Mouse (Mus musculus) adrenal gland, postnatal 4 days (tissue): ENCODE data around the gene Grm1. TPM values are rescaled to one million over a fixed set of nuclear protein-coding genes. Genes with fewer than 3 reads are reported as not detected.

Source experiments
- DNase-seq, 2 experiments: peaks; one replicate each; pipeline ENCODE4 v3.0.0; 2021 to 2022; ENCODE audit warnings: low spot score in 2 of 2, mixed read lengths in 2 of 2
- total RNA-seq, 2 experiments: library from RNA; stranded (reverse); gene quantifications; 2 replicates each; pipeline ENCODE4 v1.2.3; 2021

Grm1 gene
- total RNA-seq, 2 experiments from 2014 or later, result 0.42 TPM; not detected in 1

DNA sequence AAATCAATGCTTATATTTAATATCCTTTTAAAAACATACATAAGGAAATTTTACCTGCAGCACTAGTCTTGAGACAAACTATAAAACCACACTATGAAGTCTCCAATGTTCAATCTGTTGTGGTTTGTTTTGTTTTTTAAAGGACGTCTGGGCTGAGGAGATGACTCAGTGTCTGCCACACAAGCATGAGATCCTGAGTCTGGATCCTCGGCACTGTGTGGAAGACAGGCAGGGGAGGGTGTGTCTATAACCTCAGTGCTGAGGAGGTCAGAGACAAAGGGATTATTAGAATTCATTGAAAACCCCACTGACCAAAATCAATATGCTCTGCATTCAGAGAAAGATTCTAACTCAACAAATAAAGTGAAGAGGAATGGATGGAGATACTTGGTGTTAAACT is 110.8 kb downstream of the Grm1 start:
- DNase-seq, result no peak

DNA sequence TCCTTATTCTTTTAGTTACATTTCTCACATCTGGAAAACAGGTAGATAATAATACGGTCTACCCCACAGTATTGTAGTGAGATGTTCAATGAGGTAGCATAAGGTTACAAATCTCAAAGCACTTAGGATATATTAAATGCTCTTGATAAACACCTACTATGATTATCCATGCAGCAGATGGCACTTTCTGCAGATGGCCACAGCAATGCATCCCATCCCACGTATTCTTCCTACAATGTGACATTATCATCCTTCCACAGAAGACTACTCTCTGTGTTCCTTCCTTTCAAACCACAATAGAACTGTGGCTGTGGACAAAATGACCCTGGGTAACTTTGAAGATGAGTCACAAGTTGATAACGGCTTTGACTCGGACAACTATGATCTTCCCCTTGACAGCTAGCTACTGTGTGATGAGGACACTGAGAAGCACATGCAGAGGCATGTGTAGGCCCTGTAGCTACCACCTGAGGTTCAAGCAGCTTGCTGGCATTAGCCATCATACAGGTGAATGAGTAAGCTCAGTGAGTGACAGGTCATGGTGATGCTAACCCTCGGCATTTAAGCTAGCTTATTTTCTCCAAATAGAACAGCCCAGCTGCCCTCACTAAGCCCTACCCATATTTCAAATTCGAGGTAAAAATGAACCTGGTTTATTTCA is 117.5 kb downstream of the Grm1 start:
- no peak for DNase-seq

DNA sequence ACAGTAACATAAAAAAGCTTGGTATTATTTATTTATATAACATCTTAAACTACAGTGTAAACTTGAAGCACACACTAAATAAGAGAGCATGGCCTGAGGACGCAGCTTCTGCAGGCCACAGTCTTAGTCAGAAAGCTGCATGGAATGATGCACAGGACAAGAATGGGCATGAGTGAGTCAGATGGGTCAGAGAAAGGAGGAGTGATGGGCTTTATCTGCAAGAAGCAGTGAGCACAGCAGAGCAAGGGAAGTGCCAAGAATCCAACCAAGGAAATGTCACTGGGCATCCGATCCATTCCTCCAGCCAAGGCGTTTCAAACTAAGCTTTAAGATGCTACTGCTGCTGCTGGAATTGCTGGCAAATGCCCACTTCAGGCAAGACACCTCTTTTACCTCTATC is 131.6 kb downstream of the Grm1 start:
- DNase-seq, result no peak

DNA sequence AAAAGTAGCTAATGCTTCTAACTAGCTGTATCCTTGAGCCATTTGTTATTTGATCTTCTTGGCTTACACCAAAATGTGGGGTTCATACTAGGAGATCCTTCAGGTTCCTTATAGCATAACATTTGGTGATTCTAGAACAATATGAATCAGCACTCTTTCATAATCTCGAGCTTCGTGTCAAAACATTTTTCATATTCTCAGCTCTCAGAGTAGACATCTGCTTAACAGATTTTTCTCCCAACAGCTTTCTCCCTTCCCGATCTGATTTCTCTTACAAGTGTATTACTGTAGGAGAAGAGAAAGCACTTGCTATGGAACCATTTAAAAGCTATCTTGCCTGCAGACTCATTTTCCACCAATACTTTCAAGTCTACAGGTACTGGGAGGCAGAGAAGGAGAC is 133.0 kb downstream of the Grm1 start:
- DNase-seq, result no peak

DNA sequence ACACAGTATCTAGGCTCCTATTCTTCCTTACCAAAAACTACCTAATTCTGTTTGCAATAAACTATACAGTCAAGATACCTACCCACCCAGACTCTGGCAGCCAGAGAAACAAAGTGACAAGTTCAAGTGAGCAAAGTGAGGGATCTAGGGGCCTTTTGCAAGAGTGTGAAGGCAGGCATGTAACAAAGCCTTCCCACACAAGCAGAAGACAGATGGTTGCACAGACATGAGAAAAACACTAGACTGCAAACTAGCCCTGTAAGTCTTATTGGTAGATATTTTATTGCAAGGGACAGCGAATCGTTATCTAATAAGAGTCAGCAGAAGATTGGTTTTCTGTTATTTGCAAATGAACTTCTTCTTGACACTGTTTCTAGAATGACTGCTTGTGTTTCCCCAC is 134.6 kb downstream of the Grm1 start:
- no peak for DNase-seq

DNA sequence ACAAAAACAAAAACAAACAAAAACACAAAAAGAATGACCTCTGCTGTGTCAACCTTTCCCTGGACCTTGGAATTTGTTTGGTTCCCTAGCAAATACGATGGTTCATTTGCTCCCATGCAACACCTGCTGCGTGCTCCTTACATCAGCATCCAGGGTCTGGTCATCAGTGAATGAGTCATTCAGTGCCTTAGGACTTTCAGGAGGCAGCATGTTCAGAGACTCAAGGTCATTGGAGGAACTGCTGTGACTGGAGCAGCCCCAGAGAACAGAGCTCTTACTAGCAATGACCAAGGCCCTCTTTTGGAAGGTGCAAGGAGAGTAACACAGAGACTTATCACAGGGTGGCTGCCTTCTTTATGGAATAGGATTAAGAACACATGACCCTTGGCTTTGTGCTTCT is 138.2 kb downstream of the Grm1 start:
- DNase-seq, result no peak

DNA sequence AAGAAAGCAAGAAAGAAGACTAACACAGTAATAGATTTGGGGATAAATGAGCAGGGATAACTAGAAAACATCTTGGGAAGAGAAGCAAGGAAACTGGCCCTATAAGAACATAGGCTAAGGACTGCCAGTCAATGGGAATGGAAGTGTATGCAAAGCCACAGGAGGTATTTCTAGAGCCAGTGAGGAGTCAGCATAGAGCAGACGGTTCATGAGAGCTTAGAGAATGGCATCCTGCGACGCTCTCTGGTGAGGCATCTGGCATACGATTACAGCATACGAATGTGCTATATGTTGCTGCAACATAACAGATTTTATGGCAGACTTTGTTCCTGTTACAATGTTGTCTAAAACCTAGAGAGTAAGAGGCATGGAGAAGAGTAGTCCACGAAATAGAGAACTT is 139.9 kb downstream of the Grm1 start:
- DNase-seq, result no peak

DNA sequence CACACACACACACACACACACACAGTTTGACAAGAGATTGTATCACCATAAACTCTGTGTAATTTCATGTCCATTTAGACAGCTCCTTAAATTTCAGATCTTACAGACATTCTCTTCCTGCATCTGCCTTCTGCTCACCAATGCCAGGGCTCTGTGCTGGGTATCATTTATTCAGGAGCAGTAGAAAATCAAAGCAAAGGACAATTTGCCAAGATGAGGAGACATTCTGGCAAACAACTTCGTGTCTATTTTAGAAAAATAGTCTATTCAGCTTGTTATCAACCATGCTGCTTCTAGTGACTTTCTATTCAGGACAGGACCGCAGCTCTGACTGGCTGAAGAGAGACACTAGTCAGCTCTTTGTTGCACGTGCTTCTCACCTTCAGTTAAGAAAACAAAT is 146.3 kb downstream of the Grm1 start:
- no peak for DNase-seq

DNA sequence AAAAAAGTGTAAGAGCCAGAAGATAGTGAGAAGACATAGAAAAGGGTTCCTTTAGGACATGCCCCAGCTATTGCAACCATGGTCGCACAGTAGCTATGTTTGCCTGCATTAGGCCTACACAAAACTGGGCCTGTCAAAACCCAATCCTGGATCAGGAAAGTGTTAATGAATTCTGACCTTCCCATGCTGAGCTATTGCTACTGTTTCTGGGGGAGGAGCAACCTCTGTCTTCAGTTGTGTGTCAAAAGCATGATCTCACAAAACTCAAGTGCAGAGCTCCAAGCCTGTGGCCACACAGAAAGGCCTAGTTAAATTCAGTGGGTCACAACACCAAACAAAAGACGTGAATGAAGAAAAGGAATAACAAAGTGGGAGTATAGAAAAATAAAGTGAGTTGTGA is 152.5 kb downstream of the Grm1 start:
- DNase-seq, result no peak

DNA sequence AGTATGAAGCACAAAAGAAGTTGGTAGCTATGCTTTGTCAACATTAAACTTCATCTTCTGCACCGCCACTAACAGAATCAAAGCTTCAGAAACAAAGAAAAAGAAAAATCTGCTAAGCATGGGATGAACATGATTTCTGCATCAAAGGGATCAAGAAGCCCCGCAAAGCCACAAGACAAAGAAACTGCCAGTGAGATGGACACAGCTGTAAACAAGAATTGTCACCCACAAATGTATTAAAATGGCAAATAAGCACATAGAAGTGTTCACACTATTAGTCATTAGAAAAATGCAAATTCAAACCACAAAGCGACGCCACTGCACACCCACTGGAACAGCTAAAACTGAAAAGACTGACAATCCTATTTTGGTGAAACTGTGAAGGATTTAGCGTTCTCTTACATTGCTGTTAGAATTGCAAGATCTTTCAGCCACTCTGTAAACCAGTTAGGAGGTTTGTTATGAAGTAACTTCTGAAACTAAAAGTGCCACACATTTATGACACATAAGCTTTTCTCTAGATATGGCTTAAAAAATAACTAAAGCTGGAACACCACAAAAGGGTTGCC is 153.3 kb downstream of the Grm1 start:
- no peak for DNase-seq

DNA sequence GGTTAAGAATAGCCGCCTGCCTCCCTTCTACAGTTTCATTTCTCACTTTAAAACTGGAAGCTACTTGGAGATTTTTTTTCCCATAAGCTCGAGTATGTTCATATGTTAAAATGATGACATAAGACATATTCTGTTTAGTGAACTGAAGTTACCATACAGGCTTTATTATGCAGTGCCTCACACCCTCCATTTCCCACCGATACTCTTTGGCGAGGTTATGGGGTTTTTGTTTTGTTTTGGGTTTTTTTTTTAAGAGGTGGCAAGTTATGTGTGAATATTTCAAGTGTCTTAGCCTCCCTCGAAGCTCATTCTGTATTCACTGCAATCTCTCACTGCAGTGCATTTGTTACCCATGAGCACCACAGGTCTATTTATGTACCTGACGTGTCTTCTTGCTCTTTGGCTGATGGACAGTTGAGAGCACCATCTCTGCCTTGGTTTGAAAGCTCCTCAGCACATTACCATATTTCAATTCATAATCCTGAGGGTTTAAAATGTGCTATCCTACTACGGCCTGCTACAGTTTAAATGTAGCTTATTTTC is 164.2 kb downstream of the Grm1 start:
- DNase-seq, result no peak

DNA sequence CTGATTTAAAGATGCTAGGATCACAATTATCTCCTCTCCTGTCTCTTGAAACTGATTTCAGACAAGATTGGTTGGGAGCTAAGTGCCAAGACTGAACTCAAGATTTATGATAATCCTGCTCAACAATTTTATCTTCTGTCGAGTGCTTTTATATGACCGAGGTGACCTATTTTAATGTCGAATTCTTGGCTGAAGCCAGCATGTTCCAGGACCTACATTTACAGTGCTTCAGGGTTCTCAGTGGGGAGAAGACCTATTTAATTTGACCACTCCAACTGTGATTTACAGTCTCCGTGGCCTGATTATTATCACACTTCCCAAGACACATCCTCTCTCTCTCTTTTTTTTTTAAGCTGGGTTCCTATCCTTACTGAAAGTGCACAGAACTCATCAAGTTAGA is 168.5 kb downstream of the Grm1 start:
- no peak for DNase-seq

DNA sequence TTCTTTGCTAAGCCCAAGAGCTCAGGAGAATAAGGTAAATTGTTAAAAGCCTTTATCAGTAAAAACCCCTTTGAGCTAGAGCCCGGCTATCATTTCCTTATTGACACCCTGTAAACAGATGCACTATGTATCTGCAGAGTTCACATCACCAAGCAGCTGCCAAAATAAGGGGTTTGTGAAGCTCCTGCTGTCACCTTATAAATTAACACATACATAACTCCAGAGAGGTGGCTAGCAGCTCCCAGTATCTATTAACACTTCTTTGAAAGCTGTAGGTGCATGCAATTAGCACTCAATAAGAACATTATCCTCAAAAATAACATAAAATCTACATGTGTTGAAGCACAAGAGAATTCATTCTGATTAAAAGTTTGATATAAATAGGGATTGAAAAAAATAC is 191.9 kb downstream of the Grm1 start:
- no peak for DNase-seq

DNA sequence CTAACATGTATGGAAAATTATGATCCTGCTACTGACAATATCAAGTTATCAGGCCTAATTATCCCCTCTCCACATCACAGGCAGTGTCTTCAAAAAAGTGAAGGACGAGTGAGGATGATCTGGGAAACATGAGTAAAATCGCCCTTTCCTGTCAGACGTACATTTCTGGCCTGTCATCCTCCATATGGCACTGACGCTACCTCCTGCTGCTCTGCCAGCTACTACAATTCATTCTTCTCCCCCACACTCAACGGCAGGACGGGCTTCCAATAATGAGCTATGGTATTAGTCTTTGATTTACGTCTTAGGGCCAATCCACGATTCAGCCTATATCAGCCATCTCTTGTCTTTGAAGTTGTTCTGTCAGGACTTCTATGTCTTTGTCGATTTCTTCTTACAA is 193.6 kb downstream of the Grm1 start:
- DNase-seq, result no peak

DNA sequence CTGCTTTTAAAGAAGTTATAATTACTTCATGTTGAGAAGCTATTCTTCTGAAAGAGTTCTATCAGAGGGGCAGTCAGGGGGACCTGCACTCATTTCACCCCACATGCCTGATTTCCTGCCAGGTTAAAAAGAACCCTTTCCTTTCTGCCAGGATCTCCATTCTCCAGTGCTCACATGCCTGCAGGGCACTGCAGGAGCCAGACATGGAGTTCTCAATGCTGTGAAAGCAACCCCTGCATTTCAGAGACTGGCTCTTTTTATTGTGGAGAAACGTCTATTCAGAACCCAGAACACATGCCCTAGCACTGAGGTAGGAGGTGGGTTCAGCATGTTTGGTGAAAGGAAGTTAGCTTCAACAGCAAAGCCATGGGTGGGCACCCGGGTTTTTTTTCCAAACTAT is 197.2 kb downstream of the Grm1 start:
- no peak for DNase-seq

DNA sequence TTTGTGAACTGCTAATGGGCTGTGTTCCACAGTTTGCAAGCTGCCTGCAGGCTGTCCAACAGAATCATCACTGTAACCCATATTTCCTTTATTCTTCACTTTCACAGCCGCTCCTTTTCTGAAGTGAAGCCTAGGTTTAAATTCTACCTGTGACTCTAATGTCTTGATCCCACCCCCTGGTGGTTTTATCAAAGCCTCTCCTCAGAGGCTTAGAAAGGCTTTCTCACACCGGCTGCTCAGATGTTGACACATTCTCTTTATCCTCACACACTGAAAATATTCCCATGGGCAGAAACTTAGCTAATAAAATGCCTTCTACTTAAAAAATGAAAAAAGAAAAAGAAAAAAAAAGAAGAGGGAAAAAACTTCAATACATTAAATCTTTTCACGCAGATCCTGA is 210.0 kb downstream of the Grm1 start:
- no peak for DNase-seq

DNA sequence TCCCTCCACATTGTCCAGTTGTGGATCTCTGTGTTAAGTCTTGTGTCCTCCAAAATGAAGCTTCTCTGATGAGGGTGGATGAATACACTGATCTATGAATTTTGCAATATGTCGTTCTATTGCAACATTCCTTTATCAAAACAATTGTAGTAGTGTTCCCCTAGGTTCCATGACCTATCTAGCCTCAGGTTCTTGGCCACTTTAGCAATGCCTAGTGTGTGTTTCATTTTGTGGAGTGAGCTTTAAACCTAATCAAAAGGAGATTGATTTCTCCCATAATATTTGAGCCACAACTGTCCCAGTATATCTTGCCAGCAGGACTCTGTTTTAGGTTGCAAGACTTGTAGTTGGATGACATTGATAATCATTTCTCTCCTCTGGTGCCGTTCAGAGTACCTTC is 211.9 kb downstream of the Grm1 start:
- DNase-seq, result no peak

DNA sequence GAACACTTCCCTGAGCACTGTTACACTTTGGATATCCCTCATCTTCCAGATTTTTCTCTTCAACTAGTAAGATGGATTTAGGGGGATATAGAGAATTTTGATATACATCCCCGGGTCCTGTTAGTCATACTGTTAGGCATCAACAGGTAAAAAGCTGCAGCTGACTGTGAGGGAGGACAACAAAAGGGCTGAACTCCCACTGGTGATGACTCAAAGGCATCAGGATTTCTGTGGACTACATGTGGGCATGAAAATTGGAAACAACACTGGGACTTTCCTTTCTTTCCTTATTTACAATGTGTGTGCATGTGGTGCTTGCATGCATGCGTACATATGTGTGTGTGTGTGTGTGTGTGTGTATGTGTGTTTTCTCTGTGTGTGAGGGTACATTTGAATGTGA is 215.9 kb downstream of the Grm1 start:
- DNase-seq, result no peak

DNA sequence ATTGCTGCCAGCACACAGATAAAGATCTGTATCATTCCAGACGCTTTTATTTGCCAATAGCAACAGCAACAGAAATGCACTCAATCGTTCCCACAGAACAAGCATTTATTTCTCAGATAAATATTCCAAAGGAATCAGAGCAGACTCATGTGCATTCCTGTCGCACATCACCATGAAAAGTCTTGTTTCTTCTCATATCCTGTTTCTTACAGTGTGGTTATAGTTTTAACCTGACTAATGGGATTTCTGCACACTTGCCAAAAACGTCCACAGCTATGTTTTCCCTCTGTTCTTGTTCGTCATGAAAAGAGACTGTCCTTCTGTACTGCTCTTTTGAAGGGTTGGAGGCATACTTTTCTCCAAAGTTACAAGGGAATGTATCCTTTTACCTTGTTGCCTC is 217.4 kb downstream of the Grm1 start:
- no peak for DNase-seq

DNA sequence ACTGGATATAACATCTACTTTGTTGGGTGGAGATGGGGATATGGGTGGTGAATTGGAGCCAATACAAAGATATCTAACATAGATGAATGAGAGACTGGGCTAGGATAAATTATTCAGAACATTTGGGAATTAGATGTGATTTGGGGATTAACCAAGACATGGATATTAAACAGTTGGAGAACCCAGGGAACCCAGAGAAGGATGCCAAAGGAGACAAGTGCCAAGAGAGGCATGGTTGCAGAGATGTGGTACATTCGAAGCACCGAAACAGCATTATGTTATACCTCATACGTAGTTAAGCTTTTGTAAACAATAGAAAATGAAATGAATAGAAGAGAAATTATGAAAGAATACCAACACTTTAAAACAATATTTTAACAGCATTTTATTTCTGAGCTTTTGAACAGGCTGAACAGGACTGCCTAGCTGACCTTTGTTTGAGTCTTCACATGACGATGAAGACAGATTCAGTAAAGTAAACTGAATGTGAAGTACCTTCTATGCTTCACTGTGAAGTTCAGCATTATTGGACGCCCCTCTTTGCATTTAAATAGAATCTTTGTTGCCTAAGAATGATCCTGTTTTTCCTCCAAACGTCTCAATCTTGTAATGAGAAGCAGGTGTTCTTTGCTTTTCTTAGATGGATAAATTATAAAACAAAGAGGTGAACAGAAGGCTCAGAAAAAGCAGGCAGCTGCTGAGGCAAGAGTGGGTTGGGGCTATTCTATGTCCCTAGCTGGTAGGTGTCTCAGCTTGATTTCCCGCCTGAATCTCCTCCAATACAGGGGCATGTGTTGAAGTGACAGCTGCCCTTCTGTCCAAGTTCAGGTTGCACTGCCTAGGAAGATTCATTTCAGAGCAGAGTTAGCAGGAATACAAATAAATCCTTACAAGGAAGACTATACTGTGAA is 234.5 kb downstream of the Grm1 start:
- DNase-seq, result no peak

DNA sequence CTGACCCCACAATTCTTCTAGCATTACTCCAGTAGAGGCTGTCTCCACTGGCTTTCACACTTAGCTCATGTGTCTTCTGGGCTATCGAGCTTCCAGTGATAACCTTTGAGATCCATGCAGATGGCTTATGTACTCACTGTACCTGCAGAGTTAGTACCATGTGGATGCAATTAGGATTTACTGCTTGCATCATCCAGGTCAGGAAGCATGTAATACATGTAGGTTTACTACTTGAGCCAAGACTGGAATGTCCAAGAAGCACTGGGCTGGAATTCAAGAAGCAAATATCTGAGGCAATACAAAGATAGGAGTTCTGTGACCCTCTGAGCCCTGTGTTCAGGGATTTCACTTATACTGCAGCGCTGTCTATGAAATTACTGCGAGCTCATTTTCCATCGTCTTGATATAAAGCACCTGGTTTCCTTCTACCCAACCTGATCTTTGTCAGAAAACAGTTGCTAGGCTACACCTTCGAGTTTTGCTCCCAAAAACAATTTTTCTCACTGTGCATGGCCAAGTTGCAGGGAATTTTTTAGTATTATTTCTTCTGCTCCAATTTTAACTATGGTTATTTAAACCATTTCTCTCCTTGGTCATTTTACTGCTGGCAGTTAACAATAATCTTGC is 237.0 kb downstream of the Grm1 start:
- DNase-seq, result no peak

DNA sequence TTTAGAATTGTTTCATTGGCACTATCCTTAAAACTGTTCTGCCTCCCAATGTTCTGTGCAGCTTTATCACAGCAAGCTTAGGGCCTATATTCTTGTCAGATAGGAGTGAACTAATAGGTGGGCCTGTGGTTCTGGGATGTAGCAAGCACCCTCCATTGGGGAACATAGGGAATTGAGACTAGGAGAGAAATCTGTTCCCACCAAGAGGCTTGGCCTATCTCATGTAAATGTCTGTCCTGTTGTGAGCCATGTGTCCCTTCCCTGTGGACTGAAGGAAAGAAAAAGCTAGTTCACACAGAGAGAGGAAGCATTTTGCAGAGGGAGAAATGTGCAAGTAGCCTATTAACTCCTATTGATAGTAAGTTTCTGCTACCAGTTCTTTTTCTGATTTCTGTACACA is 246.8 kb downstream of the Grm1 start:
- no peak for DNase-seq
